Mouse (Mus musculus): ENCODE results near the gene Aup1. TPM values are rescaled to one million over a fixed set of nuclear protein-coding genes. Genes with fewer than 3 reads are reported as not detected.

Aup1 gene
- polyA plus RNA-seq (2017; shearing (Covaris generic)), result 100 to 1,000 TPM; 432 to 455 TPM

DNA sequence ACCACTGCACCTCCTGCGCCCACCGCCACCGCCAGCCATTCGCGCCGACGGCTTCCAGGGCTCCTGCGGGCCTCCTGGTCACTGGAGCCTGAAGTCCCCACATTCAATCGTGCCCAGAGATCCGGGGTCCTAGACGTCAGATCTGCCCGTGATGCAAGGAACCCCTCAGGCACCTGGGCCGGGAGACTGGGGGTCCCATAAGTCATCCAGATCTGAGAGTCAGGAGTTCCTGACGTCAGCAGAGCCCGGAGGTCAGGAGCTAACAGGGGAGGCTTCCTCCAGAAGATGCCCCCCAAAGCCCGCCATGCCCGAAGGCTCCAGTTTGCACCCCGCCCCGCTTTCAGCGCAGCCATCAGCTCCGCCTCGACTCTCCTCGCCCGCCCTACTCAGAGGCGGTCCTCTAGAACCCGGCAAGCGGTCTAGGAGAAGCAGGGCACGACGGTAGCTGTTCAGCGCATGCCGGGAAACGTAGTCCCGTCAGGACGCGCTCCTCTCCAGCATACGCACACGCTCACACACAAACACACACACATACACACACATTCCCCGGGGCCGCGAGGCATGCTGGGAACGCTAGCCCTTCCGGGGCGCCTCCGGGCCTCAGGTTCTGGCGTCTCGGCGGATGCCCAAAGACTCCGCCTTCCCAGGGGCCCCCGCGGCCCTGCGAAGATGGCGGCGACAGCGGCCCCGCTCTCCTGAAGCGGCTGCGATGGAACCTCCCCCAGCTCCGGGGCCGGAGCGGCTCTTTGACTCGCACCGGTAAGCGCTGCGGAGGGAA is at the start of gene Aup1:
Gene Aup1 (plus strand): TSS at position 448 of the 778 bp plus-strand sequence.
- ATAC-seq, result peak; percentile 94

DNA sequence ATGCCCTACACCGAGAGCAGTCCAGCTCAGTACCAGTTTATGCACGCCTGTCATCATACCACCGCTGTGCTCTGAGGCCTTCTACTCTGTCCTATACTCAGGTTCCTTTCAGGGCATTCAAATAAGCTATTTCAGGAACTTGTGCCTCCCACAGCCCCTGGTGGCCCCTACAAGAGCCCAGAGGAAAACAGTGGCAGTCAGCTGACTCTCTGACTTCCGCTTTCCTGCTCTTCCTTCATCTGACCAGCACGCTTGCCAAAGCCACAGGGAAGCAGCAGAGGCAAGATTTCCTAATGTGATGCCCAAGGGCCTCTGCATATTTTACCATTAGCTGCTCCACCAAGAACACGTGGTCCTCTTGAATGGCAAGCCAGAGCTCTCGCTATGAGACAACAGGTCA is 49.4 kb upstream of the Aup1 start:
- no peak for ATAC-seq

DNA sequence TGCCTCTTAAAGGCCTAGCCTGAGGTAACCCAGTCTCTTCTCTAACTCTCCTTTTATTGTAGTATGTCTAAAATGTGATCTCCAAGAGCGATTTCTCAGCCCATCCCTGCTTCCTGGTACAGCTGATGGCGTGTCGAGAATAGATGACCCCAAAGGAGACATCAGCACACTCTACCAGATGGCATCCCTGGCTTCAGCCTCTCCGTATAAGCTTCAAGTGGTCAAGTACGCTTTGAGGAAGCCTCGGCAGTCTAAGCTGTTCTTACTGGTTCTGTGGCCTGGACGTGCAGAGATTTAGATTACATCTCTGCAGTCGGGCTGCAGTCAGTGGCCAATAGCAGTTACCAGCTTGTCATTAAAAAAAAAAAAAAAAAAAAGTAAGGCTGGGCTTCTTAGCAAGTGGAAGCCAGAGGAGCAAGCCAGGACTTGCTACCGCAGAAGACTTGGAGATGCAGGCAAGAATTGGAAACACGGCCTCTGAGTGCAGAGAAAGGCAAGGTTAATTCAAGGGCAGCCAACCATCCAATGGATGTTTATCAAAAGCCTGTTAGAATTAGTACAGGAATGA is 48.8 kb upstream of the Aup1 start:
- ATAC-seq, result no peak

DNA sequence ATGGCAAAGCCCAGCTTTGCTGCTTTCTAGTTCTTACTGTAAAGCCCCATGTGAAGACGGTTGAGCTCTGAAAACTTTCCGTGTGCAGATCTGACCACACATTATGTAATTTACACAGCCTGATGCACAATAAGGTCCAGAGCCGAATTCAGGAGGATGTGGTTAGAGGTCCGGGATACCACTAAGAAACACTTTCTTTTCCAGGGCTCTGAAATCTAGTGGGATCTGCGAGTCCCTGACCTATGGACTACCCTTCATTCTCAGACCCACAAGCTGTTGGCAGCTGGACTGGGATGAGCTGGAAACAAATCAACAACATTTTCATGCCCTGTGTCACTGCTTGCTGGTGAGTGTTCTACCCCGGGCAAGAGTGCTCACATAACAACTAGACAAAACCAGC is 48.2 kb upstream of the Aup1 start:
- ATAC-seq, result no peak

DNA sequence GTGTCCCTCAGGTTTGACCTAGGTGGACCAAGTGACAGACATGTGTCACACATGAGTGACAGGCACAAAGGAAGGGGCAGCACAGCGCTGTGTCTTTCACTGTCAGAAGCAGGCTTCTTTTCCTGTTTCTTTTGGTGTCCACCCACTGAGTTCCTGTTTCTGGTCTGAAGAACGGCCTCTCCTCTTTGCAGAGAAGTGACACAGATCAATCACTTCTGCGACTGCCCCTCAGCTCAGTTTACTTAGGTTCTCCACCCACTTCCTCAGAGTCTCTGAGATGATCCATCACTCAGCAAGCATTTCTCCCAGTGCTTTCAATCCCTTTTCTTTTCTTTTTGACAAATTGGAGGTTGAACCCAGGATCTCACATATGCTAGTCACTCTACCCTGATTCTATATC is 45.7 kb upstream of the Aup1 start:
- ATAC-seq, result no peak

DNA sequence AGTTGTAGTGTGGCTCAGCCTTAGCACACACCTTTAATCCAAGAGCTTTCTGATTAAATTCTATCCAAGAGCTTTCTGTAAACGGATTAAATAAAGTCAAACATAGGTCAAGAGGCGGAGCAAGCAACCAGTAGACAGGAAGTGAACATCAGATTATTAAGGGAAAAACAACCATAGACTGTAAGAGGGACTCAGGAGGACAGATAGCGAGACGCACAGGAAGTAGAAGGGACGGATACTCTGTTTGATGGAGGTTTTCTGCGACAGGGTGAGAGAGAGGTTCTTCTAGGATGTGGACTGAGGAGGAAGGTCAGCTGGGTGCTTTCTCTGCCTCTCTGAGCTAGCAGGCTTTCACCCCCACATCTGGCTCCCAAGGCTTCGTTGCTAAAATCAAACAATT is 44.3 kb upstream of the Aup1 start:
- peak; percentile 79 for ATAC-seq

DNA sequence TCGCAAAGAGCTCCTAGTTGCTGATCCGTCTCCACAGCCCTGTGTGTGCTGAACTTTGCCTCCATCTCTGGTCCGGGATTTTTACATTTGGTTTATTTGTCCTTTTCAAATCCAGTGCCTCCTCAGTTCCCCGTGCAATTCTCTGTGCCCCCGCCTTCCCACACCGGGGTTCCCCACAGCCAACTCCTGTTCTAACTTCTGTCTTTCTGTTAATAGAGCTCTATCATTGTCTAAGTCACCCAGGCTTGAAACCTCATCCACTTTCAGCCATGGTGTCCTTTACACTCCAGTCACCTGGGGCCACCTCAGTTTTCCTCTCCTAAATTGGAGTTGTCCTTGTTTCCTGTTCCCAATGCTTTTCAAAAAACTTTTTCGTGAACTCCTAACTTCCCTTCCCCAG is 43.1 kb upstream of the Aup1 start:
- ATAC-seq, result no peak

DNA sequence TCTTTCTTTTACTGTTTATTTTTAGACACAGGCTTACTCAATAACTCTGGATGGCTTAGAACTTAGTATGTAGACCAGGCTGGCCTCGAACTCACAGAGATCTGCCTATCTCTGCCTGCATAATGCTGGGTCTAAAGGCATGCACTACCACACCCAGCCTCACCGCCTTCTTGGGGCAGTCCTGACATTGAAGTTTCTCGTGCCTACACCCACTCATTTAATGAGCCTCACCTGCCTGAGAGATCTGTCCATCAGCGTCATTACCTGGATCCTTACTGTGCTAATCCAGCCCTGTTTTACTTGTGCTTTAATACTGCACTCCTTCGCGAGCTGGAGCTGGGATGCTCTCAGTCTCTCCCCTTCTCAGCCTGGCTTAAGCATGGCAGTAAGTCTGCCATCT is 42.6 kb upstream of the Aup1 start:
- no peak for ATAC-seq

DNA sequence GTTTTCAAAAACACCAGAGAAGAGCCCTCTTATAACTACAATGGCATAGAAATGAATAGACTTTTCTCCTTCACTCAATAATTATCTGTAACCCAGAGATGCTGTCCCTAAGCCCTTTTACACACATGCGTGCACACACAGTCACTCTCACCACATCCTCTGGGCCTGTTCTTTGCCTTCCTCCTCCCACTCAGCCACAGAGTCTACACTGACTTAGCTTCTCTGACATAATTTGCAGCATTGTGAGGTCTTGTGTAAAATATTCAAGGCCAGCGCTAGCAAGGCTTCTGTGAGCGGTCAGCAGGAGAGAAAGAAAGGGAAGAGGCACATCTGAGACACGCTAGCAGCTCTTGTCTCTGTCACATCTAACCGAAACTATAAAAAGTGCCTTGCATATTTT is 40.9 kb upstream of the Aup1 start:
- ATAC-seq, result peak; percentile 85

DNA sequence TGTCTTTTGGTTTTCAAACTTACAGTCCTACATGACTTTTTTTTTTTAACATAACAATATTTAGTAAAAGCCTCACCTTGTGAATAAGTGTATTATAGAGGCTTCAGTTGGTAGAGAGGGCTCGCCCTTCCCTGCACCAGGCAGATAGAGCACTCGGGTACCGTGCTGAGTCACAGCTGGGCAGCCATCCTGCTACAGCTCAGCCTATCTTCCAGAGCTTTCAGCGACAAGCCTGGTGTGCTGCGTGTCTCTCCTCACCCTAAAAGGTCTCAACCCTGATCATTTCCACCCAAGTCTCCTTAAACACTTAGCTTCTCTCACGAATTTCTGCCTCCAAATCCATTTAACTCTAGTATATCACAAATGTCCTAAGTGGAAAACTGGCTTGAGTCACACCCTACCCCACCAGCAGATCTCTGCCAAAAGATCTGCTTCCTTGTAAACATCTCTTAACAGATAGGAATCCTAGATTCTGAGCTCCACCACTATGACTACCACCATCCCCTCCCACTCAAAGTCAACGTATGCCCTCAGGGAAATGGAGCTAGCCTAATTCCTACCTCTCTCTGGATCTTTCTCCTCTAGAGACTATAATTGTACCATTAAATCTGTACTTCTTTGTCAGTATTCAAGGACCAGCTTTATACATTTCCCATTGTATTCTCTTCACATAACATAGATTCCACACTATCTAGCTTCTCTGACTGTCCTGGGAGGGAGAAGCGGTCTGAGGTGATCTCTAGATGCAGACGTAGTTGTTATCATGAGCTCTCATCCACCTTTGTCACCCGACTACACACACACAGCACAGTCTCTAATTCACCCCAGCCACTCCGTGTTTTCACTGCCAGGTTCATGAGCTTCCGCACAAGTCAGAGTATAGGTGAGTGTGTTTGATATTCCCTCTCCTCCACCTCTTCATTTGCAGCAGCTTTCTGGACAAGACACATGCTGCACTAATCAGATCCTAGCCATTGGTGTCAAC is 39.5 kb upstream of the Aup1 start:
- ATAC-seq, result no peak

DNA sequence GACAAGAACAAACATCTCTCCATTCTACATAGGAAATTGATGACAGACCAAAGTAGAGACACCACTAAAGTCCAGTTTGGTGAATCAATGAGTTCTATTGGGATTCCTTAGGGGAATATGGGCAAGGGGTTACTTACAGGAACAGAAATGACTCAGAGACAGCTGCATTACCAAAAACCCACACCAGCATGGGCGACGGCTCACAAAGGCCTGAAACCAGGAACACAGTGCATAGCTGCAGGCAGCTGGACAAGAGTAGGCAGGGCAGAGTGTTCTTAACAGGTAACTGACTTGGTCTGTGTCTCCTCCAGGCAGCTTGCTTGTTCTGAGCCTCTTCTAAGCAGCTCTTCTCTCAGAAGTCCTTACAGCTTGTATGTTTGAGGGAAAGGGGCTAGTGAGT is 38.6 kb upstream of the Aup1 start:
- ATAC-seq, result no peak

DNA sequence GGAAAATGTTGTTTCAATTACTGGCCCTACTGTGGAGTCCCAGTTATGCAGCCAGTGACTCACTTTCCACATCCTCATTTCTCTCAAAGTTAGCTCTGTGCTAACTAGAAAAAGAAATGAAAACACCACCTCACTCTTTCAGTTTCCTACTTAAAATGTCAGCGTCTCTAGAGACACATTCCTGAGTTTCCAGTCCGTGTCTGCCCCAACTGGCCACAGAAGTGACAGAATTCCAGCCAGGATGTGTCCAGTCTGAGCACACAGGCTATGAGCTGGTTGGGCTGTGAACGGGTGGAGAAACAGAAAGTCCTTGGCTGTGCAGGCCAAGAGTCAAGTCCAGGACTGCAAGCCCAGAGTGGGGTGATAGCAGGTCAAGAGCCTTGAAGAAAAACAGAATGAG is 37.1 kb upstream of the Aup1 start:
- ATAC-seq, result no peak

DNA sequence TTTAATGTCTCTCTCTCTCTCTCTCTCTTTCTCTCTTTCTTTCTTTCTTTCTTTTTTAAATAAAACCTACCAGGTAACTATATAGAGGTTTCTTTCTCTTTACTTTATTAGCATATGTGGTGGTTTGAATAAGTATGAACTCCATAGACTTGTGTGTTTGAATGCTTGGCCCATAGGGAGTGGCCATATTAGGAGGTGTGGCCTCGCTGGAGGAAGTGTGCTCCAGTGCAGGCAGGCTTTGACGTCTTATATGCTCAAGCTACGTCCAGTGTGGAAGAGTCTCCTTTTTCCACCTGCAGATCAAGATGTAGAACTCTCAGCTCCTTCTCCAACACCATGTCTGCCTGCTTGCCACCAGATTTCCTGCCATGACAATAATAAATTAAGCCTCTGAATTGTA is 35.3 kb upstream of the Aup1 start:
- ATAC-seq, result no peak

DNA sequence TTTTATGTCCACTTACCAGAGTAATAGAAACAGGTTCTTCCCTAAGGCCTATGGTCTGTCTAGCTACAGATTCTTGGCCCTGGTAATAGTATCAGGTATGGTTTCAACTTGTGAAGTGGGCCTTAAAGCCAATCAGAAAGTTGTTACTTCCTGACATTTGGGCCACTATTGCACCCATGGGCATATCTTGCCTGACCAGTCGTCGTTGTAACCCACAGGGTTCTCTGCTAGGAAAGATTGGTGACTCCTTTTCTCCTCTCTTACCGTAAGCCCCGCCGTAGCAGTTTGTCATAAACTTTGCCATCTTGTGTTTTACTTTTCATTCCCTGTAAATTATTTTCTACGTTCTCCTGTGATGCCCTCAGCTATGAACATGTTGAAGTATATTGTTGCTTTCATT is 34.2 kb upstream of the Aup1 start:
- no peak for ATAC-seq

DNA sequence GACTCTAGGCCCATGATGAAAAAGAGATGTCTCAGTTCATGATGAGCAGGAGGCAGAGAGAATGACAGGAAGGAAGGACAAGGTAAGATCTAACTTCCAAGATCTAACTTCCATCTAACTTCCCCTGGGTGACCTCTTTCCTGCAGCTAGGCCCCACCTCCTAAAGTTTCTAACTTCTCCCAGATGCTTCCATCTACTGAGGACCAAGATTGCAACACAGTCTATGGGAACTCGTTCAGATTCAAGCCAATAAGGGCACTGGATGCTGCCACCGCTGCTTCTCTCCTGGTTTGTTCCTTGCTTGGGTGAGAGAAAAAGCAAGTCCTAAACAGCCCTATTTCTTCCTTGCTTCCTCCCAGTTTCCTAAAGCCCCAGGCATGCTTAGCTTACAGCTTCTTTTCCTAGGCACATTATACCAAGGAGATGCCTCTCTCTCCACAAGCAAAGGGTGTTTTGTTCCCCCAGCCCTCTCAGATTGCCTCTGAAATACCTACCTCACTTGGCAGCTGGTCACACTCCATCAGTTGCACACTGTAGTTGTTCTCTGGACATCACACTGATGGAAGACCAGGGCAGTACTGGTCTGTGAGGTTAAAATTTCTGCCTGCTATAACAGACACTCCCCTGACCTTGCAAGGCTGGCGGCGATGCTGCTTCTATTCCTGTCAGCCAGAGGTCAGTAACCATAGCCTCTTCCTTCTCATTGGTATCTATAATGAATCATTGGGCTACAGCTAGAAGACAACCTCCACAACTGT is 33.3 kb upstream of the Aup1 start:
- no peak for ATAC-seq

DNA sequence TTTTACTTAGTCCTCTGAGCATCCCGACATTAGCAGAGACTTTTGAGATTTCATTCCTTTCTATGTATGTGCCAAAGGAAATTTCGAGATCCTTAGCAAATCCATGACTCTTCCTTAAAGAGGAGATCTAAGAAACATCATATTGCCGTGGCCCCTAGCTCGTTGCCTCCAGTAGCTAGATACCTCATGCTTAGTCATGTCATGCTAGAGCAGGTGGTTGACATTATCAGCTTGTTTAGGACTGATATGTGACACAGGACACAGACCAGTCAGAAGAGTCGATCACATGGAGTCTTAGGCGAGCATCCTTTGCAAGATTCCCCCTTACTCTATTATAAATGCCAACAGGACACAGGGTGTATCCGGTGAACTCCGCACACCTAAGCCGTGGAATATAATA is 31.3 kb upstream of the Aup1 start:
- no peak for ATAC-seq

DNA sequence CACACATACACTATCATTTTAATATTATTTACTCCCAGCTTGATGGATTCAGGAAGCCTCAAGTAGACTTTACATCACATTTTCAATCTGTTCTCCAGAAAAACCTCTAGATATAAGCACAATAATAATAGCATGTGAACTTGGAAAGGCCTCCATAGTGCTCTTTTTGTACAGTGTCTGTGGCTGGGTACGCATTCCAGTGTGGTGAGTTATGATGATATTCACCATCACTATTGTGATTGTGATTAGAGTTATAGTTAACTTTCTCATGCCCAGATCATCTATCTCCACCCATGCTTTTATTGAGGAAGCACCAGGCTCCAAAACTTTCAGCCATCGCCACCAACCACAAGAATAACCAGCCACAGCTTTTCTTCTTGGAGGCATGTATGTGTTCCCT is 30.5 kb upstream of the Aup1 start:
- ATAC-seq, result no peak

DNA sequence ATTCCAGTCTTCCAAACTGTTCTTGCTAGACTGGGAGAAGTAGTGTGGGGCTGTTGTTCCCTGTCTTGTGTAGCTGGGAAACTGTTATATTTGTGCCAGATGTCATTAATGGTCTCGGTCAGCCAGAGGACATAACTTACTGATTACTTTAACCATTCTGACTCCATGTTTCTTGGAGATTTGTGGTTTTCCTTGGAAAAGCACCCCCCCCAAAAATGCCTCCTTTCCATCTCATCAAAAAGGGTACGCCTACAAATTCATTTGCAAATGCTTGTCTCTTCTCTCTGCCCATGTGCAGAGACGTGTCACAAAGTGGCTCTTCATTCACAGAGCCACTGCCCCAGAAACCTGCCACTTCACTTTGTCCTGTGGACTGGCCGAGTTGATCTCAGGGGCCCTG is 29.9 kb upstream of the Aup1 start:
- no peak for ATAC-seq

DNA sequence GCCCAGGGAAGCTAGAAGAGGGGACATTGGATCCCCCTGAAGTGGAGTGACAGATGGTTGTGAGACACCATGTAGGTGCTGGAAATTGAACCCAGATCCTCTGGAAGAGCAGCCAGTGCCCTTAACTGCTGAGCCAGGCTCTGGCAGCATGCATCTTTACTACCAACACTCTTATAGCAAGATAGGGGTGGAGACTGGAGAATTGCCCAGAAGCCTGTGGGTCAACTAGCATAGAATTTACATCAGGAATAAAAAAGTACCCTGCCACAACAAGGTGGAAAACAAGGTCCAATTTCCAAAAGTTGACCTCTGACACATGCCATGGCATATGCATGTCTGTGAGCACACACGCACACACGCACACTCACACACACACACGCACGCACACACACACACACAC is 29.1 kb upstream of the Aup1 start:
- no peak for ATAC-seq

DNA sequence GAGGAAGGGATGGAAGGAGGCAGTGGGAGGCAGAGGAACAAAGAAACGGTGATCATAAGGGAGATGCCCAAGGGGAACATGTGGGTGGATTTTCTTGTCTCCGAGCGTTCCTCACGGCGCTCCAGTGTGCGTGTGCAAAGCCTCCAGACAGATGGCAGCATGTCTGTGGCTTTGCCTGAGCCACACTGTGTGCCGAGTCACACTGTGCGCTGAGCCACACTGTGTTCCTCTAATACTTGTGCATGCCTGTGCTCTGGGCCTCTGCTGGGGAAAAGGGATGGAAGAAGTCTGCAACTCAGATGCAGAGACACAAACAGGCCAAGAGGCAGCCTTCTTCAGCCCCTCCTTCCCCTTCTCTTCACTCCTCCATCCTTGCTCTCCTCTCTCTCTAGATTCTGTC is 27.0 kb upstream of the Aup1 start:
- ATAC-seq, result no peak

DNA sequence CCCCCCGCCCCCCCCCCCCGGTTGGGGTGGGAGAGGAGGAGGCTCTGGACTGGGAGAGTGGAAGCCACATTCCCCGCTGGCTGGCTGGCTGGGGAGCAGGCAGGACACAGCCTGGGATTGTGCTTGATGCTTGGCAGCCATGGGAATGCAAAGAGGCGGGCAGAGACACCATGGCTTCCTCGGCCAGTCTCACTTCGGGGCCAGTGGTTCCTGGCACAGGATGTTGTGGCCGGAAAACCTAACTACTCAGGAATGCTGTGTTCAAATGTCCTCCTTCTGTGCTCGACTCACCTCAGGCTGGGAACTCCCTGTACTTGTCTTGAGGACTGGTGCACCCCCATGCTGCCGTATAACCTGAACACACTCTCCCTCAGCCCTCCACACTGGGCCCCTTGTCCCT is 26.6 kb upstream of the Aup1 start:
- ATAC-seq, result no peak

DNA sequence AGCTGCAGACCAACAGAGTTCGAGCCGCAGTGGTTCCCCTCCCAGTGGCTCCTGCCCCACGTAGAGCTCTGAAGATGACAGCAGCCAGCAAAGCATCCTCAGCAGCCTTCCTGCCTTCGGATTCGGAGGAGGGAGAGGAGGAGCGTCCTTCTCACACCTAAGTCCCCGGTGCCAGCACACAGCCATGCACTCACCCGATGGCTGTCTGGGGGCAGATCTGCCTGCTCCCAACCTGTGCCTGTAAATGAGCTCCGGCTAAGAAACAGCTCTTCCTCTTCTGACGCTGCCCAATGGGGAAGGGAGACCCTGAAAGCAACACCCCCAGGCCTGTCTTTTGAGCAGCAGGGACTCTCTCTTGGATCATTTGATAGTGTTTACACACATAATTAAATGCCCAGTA is 24.5 kb upstream of the Aup1 start:
- ATAC-seq, result no peak

DNA sequence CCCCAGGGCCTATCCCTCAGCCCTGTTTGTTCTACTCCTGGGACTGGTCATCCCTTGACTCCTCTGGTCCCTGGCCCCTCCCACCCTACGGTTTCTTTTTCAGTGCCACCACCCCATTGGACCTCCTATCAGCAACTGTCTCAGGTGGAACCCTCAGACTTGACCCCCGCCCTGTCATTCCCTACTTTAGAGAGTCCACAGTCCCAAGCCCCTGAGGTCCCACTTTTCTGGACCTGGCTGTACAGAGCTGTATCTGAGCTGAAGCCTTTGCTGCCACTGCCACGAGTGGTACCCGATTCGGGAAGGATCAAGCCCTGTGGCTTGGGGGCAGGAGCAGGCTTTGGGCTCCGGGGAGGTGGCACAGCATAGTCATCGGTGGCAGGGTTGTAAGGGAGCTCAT is 23.2 kb upstream of the Aup1 start:
- ATAC-seq, result no peak

Data from activated CD4-positive, CD25-positive, alpha-beta regulatory T cell, adult 4 months (primary cell).